Mouse (Mus musculus) CD4-positive, CD25-positive, alpha-beta regulatory T cell (primary cell): ENCODE data around the gene Gm5737. TPM values are rescaled to one million over a fixed set of nuclear protein-coding genes. Genes with fewer than 3 reads are reported as not detected.

Experiments
- polyA plus RNA-seq: library from polyadenylated mRNA; unstranded; fragments of 100-300 nt; shearing (Covaris generic); gene quantifications from one replicate; pipeline ENCODE4 v1.2.1, GENCODE M21; 2017

Gm5737 gene
- not detected for polyA plus RNA-seq

DNA sequence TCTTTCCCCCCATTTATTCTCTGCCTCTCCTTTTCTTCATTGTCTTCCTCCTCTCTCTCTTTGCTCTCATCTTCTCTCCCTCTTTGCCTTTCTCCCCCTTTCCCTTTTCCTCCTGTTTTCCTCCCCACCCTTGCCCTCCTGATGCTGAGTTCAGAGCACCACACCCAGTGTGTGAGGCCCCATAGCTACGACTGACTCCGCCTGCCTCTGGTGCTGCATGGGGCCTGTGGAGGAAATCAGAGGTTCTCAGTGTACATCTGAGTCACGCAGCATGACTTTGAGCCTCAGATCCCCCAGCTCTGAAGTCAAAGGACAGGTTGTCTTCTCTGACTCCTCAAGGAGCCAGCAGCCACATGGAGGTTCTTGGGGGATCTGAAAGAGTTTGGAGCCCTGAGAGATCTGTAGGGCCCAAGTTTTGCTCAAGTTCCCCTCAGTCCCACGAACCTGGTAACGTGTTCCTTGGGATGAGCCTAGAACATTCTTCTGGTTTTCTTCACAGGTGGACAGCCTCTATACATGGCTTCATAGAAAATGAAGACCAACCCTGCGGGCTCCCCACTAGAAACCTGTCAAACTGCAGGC, at the start of gene Gm5737:
TSS of gene Gm5737 (plus strand) at position 532 of the 582 bp plus-strand sequence.

DNA sequence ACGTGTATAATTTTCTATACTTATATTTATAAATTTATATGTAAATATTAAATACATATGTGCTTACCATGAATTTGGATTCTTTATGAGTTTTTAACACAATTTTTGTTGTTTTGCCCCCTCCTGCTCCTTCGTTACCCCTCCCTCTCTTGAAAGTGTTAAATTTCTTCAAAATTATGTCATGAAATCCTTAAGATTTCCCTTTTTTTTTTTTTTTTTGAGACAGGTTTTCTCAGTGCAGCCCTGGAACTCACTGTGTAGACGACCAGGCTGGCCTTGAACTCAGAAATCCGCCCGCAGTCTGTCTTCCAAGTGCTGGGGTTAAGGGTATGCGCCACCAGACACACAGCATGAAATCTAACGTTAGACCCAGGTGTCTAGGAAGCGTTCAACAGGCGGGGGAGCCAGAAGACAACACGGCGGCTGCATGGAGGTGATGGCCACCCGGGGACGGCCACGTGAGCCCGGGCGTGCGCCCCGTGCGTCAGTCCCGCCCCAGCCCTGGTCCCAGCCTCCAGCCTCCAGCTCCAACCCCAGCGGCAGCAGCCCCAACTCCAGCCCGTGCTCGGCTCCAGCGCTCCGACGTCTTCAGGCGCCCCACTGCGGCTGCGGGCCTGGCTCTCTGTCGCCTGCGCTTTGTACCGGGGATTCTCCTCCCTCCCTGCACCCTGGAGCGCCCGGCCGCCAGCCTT, 30.3 kb downstream of the Gm5737 start, which contains the start of gene Eef2k:
TSS of gene Eef2k (plus strand) at position 487 of the 692 bp plus-strand sequence.

Other genes starting within 250 kb of the Gm5737 start
- gene Uqcrc2, start 177.2 kb upstream of the Gm5737 start, polyA plus RNA-seq, result 168 TPM
- gene Pdzd9, start 142.0 kb upstream of the Gm5737 start, polyA plus RNA-seq, result 0.18 TPM
- gene Mosmo, start 134.7 kb upstream of the Gm5737 start, polyA plus RNA-seq, result 10.1 TPM
- 0.22 TPM for gene Vwa3a, start 73.0 kb upstream of the Gm5737 start, polyA plus RNA-seq
- 12.2 TPM for gene Eef2k, start 30.5 kb downstream of the Gm5737 start, polyA plus RNA-seq
- gene Polr3e, start 105.4 kb downstream of the Gm5737 start, polyA plus RNA-seq, result 37.9 TPM
- 4.5 TPM for gene Cdr2, start 169.9 kb downstream of the Gm5737 start, polyA plus RNA-seq
- gene Mfsd13b, start 170.1 kb downstream of the Gm5737 start, polyA plus RNA-seq, result 0.45 TPM
- gene Mettl9, start 222.1 kb downstream of the Gm5737 start, polyA plus RNA-seq, result 21.6 TPM